Mouse (Mus musculus) embryonic fibroblast, embryonic 13.5 days (primary cell): ENCODE measurements at regions not wholly inside any gene's neighbourhood (a gene's known extent, or its start where the extent isn't known, plus 50 kb on each side); places are given as distances from the start of the nearest gene placed in this dataset.

Experiments used
- H3K27ac ChIP-seq: 2 replicates; pipeline ENCODE4 v1.5.1; 2012; ENCODE audit warnings: low read length, control low read depth, inconsistent platforms; ENCODE audit not compliant: insufficient read depth
- H3K4me1 ChIP-seq: 2 replicates; pipeline ENCODE4 v1.6.1; 2011; ENCODE audit warnings: low read length; ENCODE audit not compliant: control insufficient read depth, insufficient read depth
- H3K4me3 ChIP-seq: 2 replicates; pipeline ENCODE4 v1.5.1; 2011; ENCODE audit warnings: mild to moderate bottlenecking, control low read depth, low read length; ENCODE audit not compliant: insufficient read depth
- CTCF ChIP-seq: IDR thresholded peaks from 2 replicates; pipeline ENCODE4 v1.5.1; 2011; ENCODE audit warnings: mild to moderate bottlenecking, control low read depth, low read length, moderate library complexity, borderline replicate concordance; ENCODE audit not compliant: insufficient read depth
- POLR2A ChIP-seq: IDR thresholded peaks from 2 replicates; pipeline ENCODE4 v1.6.1; 2011; ENCODE audit warnings: low read depth, mild to moderate bottlenecking, control low read depth, low read length, moderate library complexity

DNA sequence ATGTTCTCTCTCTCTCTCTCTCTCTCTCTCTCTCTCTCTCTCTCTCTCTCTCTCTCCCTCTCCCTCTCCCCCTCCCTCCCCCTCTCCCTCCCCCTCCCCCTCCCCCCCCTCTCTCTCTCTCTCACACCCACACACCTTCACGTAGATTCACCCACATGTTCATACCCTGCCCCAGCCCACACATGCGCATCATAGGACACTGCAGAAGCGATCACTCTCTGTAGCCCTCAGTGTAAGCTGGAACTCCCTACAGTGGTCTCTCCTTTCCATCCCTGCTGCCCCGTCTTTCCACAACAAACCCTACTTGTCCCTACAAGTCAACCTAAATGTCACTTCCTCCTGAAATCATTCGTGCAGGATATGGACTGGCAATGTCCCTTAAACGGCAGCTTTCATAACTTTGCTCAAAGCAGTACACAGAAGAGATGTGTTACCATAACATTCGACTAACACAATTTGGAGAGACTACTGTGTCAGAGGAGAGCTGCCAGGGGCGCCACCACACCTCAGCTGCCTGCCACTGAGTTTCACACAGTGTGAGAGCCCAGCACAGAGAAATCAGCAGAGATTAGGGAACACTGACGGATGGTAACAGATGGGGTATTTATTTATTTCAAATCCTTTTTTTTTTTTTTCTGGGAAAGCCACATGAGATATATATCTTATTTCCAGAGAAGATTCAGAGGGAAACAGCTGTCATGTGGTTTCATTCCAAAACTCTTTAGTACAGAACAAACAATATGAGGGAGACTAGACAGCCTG is 103.6 kb upstream of the Tyw5 start:
- no peak for TF ChIP-seq POLR2A
- TF ChIP-seq CTCF, result no peak
- no peak overlapping the region for H3K4me3 ChIP-seq
- no peak overlapping the region for H3K27ac ChIP-seq
- H3K4me1 ChIP-seq, result no peaks in the 10 kb centered on the region

DNA sequence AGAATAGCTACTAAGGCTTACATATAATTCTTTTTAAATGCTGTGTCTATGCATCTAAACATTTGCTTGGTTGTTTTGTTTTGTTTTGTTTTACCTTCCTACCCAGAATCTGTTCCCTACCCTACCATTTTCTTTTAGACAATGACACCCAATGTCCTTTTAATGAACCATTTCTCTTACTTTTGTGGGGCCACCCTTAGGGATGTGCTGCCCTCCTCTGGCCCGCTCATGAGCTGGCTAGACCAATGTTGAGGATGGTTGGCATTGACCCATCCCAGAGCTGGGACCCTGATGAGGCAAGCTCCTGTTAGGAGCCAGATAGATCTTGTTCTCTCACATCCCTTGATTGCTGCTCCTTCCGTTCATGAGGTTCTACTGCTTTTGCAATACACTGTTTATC is 105.0 kb upstream of the Tyw5 start:
- TF ChIP-seq CTCF (no peak), POLR2A (no peak)
- Histone ChIP-seq H3K27ac (no peak overlapping the region), H3K4me1 (no peaks in the 10 kb centered on the region), H3K4me3 (no peak overlapping the region)

DNA sequence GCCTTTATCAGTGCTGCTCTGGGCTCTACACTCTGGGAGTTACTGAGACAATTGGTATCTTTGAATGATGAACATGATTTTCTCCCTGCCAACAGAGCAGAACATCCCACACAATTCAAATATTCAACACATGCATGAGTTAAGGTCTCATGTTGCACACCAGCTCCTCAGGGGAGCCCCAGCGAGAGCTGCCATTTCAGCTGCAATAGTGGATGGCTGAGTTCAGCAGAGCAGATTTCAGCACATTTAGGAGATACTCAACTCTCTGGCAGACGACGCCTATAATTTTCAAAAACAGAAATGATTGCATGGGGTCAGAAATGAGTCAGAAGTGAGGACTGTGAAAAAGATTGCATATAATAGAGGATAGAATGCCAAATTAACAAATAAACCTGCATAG is 105.6 kb upstream of the Tyw5 start:
- H3K4me1 ChIP-seq, result no peaks in the 10 kb centered on the region
- TF ChIP-seq CTCF (no peak), POLR2A (no peak)
- no peak overlapping the region for H3K27ac ChIP-seq
- no peak overlapping the region for H3K4me3 ChIP-seq

DNA sequence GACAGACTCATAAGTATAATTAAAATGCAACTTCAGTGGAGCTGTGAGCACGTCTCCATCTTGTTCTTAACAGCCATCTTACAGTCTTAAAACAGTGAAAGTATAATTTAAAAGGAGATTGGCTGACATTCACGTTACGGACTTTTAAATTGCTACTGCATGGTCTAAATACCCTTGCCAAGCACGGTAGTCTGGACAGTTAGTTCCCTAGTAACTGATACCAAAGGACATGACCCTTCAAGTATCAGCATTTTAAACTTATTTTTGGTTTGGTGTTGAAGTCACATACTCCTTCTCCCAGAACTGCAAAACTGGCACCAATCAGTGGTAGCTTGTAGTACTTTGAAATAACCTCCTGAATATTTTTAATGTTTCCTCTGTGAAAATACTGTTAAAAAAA is 119.1 kb upstream of the Tyw5 start:
- Histone ChIP-seq H3K4me3 (no peak overlapping the region), H3K4me1 (no peaks in the 10 kb centered on the region)

DNA sequence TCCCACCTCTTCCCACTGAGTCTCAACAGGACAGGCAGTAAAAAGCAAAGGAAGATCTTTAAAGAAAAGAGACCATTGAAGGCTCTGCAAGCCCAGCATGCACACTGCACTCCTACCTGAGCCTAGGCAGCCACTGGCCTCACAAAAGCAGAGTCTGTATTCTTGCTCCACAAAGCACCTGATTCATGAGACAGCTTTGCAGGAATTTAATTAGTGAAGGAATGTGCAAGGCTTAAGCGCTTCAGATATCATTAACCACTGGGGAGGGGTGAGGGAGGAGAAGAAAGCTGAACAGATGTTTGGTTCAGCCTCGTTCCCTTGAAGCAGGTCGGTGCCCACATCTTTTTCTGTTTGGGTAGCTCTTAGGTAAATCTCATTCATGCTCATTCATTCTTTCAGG is 121.8 kb upstream of the Tyw5 start:
- no peaks in the 10 kb centered on the region for H3K4me1 ChIP-seq
- TF ChIP-seq CTCF (no peak), POLR2A (no peak)
- H3K4me3 ChIP-seq, result no peak overlapping the region
- no peak overlapping the region for H3K27ac ChIP-seq

More for the DNA sequence above, 119.1 kb upstream of the Tyw5 start:
- TF ChIP-seq CTCF, result no peak
- TF ChIP-seq POLR2A, result no peak
- H3K27ac ChIP-seq, result no peak overlapping the region

DNA sequence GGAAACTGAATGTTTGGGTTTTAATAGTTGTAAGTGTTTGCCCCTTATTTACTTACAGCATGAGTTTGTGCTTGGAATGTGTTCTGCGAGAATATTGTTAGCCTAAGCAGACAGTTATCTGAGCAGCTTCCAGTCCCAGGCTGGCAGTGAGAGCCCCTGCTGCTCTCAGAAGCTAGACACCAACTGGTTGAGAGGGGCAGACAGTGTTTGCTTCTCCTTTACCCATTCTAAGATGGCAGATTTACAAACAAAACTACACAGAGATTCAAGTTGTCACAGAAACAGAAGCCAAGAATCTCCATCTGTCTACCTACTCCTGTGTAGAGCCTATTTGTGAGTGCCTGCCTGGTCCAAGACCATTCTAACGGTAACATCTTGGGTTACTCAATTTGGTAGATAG is 122.4 kb upstream of the Tyw5 start:
- no peak overlapping the region for H3K27ac ChIP-seq

DNA sequence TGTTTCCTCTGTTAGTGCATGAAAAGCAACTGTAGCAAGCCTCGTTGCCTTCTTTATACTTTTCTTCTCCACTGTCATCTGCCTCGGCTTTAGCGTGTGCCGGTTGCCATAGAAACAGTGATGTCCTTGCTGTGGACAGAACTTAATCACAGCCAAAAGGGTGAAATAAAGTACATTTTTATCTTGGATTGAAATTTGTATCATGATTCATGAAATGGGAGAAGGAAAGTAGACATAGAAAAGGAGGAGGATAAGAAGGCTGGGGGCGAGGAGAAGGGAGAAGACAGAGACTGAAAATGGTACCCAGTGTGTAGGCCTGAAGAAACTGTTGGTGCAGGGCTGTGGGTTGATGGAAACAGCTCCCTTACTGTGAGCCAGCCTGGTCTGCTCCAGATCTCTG is 130.5 kb upstream of the Tyw5 start:
- Histone ChIP-seq H3K4me1 (no peaks in the 10 kb centered on the region), H3K27ac (no peak overlapping the region), H3K4me3 (no peak overlapping the region)
- TF ChIP-seq POLR2A (no peak), CTCF (no peak)

More for the DNA sequence above, 122.4 kb upstream of the Tyw5 start:
- H3K4me1 ChIP-seq, result no peaks in the 10 kb centered on the region
- H3K4me3 ChIP-seq, result no peak overlapping the region
- TF ChIP-seq POLR2A (no peak), CTCF (no peak)

DNA sequence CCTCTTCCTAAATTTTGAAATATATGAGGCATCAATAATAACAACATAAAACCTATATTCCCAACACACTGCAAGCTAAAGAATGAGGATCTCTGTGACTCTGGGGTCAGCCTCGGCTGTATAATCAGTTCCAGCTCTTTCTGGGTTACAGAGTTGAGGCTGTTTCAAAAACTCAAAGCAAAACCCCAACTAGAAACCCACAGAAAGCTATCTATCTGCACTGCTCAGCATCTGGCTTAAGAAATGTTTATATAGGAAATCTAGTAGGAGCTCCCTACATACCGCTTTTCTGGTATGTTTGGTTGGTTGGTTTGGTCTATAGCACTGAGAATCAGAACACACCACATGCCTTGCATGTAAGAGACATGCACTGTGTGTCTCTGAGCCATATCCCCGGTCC is 137.8 kb upstream of the Tyw5 start:
- TF ChIP-seq CTCF, result no peak
- TF ChIP-seq POLR2A, result no peak
- Histone ChIP-seq H3K4me3 (no peak overlapping the region), H3K4me1 (no peaks in the 10 kb centered on the region; the same call in none of the 2 replicates), H3K27ac (no peak overlapping the region; the same call in 1 of the 2 replicates)

DNA sequence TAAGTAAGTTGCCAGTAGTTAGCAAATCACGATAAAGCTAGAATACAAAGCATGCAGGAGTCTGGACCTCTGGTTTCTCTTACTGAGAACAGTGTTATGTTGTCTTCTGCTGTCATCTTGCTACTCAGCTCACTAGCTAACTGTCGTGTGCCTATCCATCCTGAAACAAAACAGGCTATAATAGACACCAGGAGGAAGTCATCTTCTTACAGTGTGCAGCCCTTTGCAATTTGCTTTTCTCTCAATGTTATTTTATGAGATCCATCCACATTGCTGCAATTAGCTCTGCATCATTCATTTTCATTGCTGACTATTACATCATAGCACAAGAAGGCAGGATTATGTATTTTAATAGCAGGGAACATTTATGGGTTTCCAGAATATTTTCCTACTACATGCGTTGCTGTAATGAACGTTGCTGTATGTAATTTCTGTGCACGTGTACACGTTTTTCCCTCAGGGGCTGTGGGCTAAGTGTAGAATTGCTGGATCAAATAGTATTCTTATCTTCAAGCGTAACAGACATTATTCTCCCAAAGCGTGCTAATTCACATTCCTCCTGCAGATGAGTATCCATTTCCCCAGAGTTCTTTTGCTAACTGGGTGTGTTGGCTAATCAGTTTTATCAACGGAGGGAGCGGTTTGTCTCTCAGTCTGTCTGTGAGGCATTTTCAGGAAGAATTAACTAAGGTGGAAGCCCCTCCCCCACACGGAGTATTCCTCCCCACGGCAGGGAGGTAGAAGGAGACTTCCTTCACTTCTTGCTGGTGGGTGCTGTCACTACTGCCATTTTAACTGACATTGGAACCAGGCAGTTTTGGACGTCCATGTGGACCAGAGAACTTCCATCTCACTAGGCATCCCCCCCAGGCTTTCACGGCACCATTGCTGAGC is 139.1 kb upstream of the Tyw5 start:
- TF ChIP-seq CTCF (no peak), POLR2A (no peak)
- H3K4me1 ChIP-seq, result no peaks in the 10 kb centered on the region; the same call in none of the 2 replicates
- peak overlapping the region; percentile 18; the same call in 1 of the 2 replicates for H3K27ac ChIP-seq
- no peak overlapping the region for H3K4me3 ChIP-seq

DNA sequence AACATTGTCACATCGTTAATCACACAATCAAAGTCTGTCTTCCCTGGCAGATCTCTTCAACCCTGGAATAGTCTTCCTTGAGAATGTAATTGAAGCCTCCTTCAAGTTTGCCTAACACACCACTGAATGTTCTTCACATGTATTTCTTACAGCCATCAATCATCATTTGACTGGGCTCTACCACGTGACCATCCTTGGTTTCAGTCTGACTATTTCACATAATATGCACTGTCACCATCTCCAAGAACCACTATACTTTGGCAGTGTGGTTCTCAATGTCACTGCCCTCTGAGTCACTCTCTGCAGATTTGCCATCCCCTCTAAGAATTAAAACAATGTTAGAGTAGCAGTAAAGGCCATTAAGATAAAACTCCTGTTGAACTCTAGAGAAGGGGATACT is 154.6 kb upstream of the Tyw5 start:
- TF ChIP-seq CTCF, result no peak
- TF ChIP-seq POLR2A, result no peak
- peaks cover 2% of the 10 kb centered on the region for H3K4me1 ChIP-seq
- H3K27ac ChIP-seq, result no peak overlapping the region

More for the DNA sequence above, 154.6 kb upstream of the Tyw5 start:
- H3K4me3 ChIP-seq, result no peak overlapping the region
